Mouse (Mus musculus): ENCODE measurements around the gene Sec16b. TPM values are rescaled to one million over a fixed set of nuclear protein-coding genes. Genes with fewer than 3 reads are reported as not detected.

The Sec16b gene
- total RNA-seq, 2 experiments from 2014 or later: 0.32 to 0.40 TPM

- no peak for DNase-seq (ENCODE audit: extremely low spot score in 1 of 2, low spot score in 1 of 2)
Measured at GRCm38 (mm10) chr1:157554686-157555530, 48.4 kb downstream of the Sec16b start.

- DNase-seq (ENCODE audit: extremely low spot score in 1 of 2, low spot score in 1 of 2): no peak
Measured at GRCm38 (mm10) chr1:157555738-157556137, 49.2 kb downstream of the Sec16b start.

- DNase-seq (ENCODE audit: extremely low spot score in 1 of 2, low spot score in 1 of 2): no peak
Measured at GRCm38 (mm10) chr1:157556439-157556838, 49.9 kb downstream of the Sec16b start.

GRCm38 (mm10) chr1:157558145-157558544, 51.6 kb downstream of the Sec16b start:
- no peak for DNase-seq (ENCODE audit: extremely low spot score in 1 of 2, low spot score in 1 of 2)

- DNase-seq (ENCODE audit: extremely low spot score in 1 of 2, low spot score in 1 of 2): no peak
Measured at GRCm38 (mm10) chr1:157559986-157560385, 53.5 kb downstream of the Sec16b start.

GRCm38 (mm10) chr1:157560654-157561386, 54.3 kb downstream of the Sec16b start:
- DNase-seq (ENCODE audit: extremely low spot score in 1 of 2, low spot score in 1 of 2): no peak

- no peak for DNase-seq (ENCODE audit: extremely low spot score in 1 of 2, low spot score in 1 of 2)
Measured at GRCm38 (mm10) chr1:157567819-157568218, 61.3 kb downstream of the Sec16b start.

- DNase-seq (ENCODE audit: extremely low spot score in 1 of 2, low spot score in 1 of 2): no peak
Measured at GRCm38 (mm10) chr1:157569263-157570090, 62.9 kb downstream of the Sec16b start.

- DNase-seq (ENCODE audit: extremely low spot score in 1 of 2, low spot score in 1 of 2): no peak
Measured at GRCm38 (mm10) chr1:157575316-157575715, 68.8 kb downstream of the Sec16b start.

GRCm38 (mm10) chr1:157578336-157578735, 71.8 kb downstream of the Sec16b start:
- no peak for DNase-seq (ENCODE audit: extremely low spot score in 1 of 2, low spot score in 1 of 2)

- no peak for DNase-seq (ENCODE audit: extremely low spot score in 1 of 2, low spot score in 1 of 2)
Measured at GRCm38 (mm10) chr1:157586556-157586955, 80.0 kb downstream of the Sec16b start.

GRCm38 (mm10) chr1:157592039-157592438, 85.5 kb downstream of the Sec16b start:
- no peak for DNase-seq (ENCODE audit: extremely low spot score in 1 of 2, low spot score in 1 of 2)

- no peak for DNase-seq (ENCODE audit: extremely low spot score in 1 of 2, low spot score in 1 of 2)
Measured at GRCm38 (mm10) chr1:157594561-157594960, 88.0 kb downstream of the Sec16b start.

- no peak for DNase-seq (ENCODE audit: extremely low spot score in 1 of 2, low spot score in 1 of 2)
Measured at GRCm38 (mm10) chr1:157595165-157595564, 88.6 kb downstream of the Sec16b start.

GRCm38 (mm10) chr1:157604513-157604912, 98.0 kb downstream of the Sec16b start:
- DNase-seq (ENCODE audit: extremely low spot score in 1 of 2, low spot score in 1 of 2): no peak

Other genes starting within 250 kb of the Sec16b start
- gene Rasal2, start 94.1 kb upstream of the Sec16b start, total RNA-seq (2021): 10 to 100 TPM; 70.0 to 77.8 TPM
- 1 to 10 TPM; 3.6 to 4.6 TPM for gene Cryzl2, start 48.2 kb upstream of the Sec16b start, total RNA-seq (2021)

Measured in layer of hippocampus, postnatal 25 days (tissue).